Mouse (Mus musculus) kidney, adult 11 months (tissue): ENCODE data around the gene Ptprg.

Experiments used
- DNase-seq: peaks from one replicate; pipeline ENCODE4 v3.0.0; 2022

Ptprg gene

GRCm38 (mm10) chr14:11565283-11565682, 12.0 kb downstream of the Ptprg start:
- DNase-seq = no peak

- no peak for DNase-seq
These were observed 16.4 kb downstream of the Ptprg start for GRCm38 (mm10) chr14:11569734-11570133.

- no peak for DNase-seq
These were observed 18.5 kb downstream of the Ptprg start for GRCm38 (mm10) chr14:11571766-11572394.

GRCm38 (mm10) chr14:11572395-11572784, 19.1 kb downstream of the Ptprg start:
- no peak for DNase-seq

- no peak for DNase-seq
These were observed 20.4 kb downstream of the Ptprg start for GRCm38 (mm10) chr14:11573710-11574109.

GRCm38 (mm10) chr14:11577276-11577909, 24.1 kb downstream of the Ptprg start:
- DNase-seq = no peak

- DNase-seq = no peak
These were observed 24.6 kb downstream of the Ptprg start for GRCm38 (mm10) chr14:11577910-11578309.

GRCm38 (mm10) chr14:11578492-11578967, 25.2 kb downstream of the Ptprg start:
- DNase-seq = peak; percentile 30

GRCm38 (mm10) chr14:11579950-11580349, 26.6 kb downstream of the Ptprg start:
- DNase-seq = no peak

- no peak for DNase-seq
These were observed 30.9 kb downstream of the Ptprg start for GRCm38 (mm10) chr14:11584263-11584662.

- DNase-seq = no peak
These were observed 31.7 kb downstream of the Ptprg start for GRCm38 (mm10) chr14:11584929-11585633.

GRCm38 (mm10) chr14:11590387-11590786, 37.1 kb downstream of the Ptprg start:
- DNase-seq = no peak

GRCm38 (mm10) chr14:11592650-11593049, 39.3 kb downstream of the Ptprg start:
- no peak for DNase-seq

GRCm38 (mm10) chr14:11594336-11594735, 41.0 kb downstream of the Ptprg start:
- DNase-seq = no peak

- DNase-seq = no peak
These were observed 51.0 kb downstream of the Ptprg start for GRCm38 (mm10) chr14:11604133-11604865.

- DNase-seq = no peak
These were observed 55.0 kb downstream of the Ptprg start for GRCm38 (mm10) chr14:11608366-11608765.

GRCm38 (mm10) chr14:11609857-11610582, 56.7 kb downstream of the Ptprg start:
- peak; percentile 16 for DNase-seq

- no peak for DNase-seq
These were observed 59.1 kb downstream of the Ptprg start for GRCm38 (mm10) chr14:11612426-11612825.

GRCm38 (mm10) chr14:11613146-11613545, 59.8 kb downstream of the Ptprg start:
- DNase-seq = no peak

GRCm38 (mm10) chr14:11615697-11616096, 62.4 kb downstream of the Ptprg start:
- DNase-seq = no peak

GRCm38 (mm10) chr14:11617362-11617761, 64.0 kb downstream of the Ptprg start:
- DNase-seq = peak; percentile 18

GRCm38 (mm10) chr14:11618140-11618705, 64.9 kb downstream of the Ptprg start:
- DNase-seq = no peak
